Mouse (Mus musculus) cortical plate, adult 2 months (tissue): ENCODE data around the gene Atp6v1g3.

ENCODE experiments used
- CTCF ChIP-seq: fragments of 200-500 bp; IDR thresholded peaks from 2 replicates; pipeline ENCODE4 v1.5.1; 2011; ENCODE audit warnings: mild to moderate bottlenecking, control low read depth, low read length; ENCODE audit not compliant: insufficient read depth; ENCODE audit errors: extremely low read depth
- POLR2A ChIP-seq: fragments of 200-500 bp; IDR thresholded peaks from 2 replicates; pipeline ENCODE4 v1.6.1; 2011; ENCODE audit warnings: mild to moderate bottlenecking, low read length, control low read depth; ENCODE audit not compliant: insufficient read depth; ENCODE audit errors: extremely low read depth

GRCm38 (mm10) chr1:138274930-138275329, 1.4 kb downstream of the Atp6v1g3 start:
- TF ChIP-seq CTCF = no peak
- no peak for TF ChIP-seq POLR2A
